Mouse (Mus musculus): ENCODE results near the gene Elane. TPM values are rescaled to one million over a fixed set of nuclear protein-coding genes. Genes with fewer than 3 reads are reported as not detected.

The Elane gene
- polyA plus RNA-seq, 1 experiment = 3.7 TPM

DNA sequence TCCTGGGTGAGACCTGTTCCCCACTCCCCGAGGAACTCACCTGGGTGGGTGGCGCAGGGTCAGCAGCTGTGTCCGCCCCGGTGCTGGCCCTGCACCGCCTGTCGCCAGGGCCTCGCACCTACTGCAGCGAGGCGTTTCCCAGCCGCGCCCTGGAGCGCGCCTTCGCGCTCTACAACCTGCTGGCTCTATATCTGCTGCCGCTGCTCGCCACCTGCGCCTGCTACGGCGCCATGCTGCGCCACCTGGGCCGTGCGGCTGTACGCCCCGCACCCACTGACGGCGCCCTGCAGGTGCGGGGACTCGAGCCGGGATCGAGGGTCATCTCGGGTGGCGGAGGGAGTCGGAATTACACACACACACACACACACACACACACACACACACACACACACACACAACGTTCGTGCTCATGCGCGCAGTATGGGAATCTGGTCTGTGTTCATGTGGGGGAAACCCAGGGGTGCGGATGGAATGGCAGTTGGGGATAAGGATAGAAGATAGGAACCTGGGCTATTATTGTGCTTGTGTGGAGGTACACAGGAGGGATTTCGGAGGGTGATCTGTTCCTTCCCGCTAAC, 35.0 kb downstream of the Elane start, which contains the start of gene R3hdm4:
TSS of gene R3hdm4 (minus strand) at position 251 of the 578 bp plus-strand sequence.
- Histone ChIP-seq H3K27me3 (ENCODE audit: control insufficient read depth, insufficient read depth, low read length) (no peaks in the 10 kb centered on the region; the same call in 1 of the 2 replicates), H3K4me1 (replicated peaks; ENCODE audit: control insufficient read depth, insufficient read depth, low read length) (peaks cover 28% of the 10 kb centered on the region)
- no peak for DNase-seq

DNA sequence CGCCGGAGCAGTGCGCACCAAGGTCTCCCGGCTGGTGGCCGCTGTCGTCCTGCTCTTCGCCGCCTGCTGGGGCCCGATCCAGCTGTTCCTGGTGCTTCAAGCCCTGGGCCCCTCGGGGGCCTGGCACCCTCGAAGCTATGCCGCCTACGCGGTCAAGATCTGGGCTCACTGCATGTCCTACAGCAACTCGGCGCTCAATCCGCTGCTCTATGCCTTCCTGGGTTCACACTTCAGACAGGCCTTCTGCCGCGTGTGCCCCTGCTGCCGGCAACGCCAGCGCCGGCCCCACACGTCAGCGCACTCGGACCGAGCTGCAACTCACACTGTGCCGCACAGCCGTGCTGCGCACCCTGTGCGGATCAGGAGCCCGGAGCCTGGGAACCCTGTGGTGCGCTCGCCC, 35.5 kb downstream of the Elane start:
- TF ChIP-seq POLR2A (IDR thresholded peaks at IDR 0.05; ENCODE audit: control insufficient read depth, extremely low read depth, insufficient read depth, low read length, poor library complexity) (no peak), CTCF (IDR thresholded peaks at IDR 0.05; ENCODE audit: borderline replicate concordance, control insufficient read depth, extremely low read depth, insufficient read depth, low read length, poor library complexity) (no peak)
- H3K27me3 ChIP-seq (ENCODE audit: control insufficient read depth, insufficient read depth, low read length) = no peaks in the 10 kb centered on the region; the same call in 1 of the 2 replicates
- no peak for DNase-seq
- no peak overlapping the region for H3K4me3 ChIP-seq (ENCODE audit: control insufficient read depth, insufficient read depth, low read length)
- peaks cover 27% of the 10 kb centered on the region for H3K4me1 ChIP-seq (replicated peaks; ENCODE audit: control insufficient read depth, insufficient read depth, low read length)
- H3K36me3 ChIP-seq (ENCODE audit: control insufficient read depth, insufficient read depth, low read length) = no peaks in the 10 kb centered on the region
- H3K27ac ChIP-seq (ENCODE audit: control insufficient read depth, insufficient read depth, low read length) = no peak overlapping the region
- 24% methylated on average over 34 of the region's 34 CpGs for WGBS

More for the DNA sequence above, 35.0 kb downstream of the Elane start, which contains the start of gene R3hdm4:
- WGBS = 19% methylated on average over 41 of the region's 41 CpGs
- Histone ChIP-seq H3K4me3 (ENCODE audit: control insufficient read depth, insufficient read depth, low read length) (no peak within 1 kb of the TSS), H3K27ac (ENCODE audit: control insufficient read depth, insufficient read depth, low read length) (no peak within 1 kb of the TSS), H3K36me3 (ENCODE audit: control insufficient read depth, insufficient read depth, low read length) (no peaks in the 10 kb centered on the region)
- TF ChIP-seq CTCF (IDR thresholded peaks at IDR 0.05; ENCODE audit: borderline replicate concordance, control insufficient read depth, extremely low read depth, insufficient read depth, low read length, poor library complexity) (0 out of 2 replicates have a peak, but pooled peaks have one; percentile 26), POLR2A (IDR thresholded peaks at IDR 0.05; ENCODE audit: control insufficient read depth, extremely low read depth, insufficient read depth, low read length, poor library complexity) (no peak)

DNA sequence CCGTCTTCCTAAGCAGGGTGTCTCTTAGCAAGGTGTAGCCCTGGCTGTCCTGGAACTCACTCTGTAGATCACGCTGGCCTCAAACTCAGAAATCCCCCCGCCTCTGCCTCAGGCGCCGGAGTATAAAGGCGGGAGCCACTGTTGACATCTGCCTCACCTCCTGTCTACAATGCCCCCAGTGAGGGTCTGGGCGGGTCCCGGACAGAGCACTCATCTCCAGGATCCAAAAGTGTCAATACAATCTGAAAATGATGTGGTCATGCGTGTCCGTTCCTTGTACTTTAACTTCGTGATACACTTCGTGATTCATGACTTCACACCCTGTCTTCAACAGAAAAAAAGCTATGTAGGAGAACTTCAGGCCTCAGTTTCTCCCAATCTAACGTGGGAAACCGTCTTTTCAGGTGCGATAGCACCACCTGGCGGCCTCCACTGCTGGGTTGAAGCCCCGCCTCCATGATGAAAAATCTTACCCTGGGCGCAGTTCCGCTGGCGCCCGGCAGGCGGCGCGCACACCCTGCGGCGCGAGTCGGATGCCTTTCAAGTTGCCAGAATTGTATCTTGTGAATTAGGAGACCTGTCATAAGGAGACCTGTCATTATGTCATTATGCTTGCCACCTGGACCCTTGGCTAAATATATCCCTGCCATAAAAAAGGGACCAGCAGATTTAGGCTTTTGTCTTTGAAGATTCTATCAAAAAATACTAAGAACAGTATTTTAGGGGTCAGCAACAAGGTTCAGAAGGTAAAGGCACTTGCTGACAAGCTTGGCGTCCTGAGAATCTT, 39.1 kb downstream of the Elane start:
- 25% methylated on average over 29 of the region's 29 CpGs for WGBS
- no peak for TF ChIP-seq POLR2A (IDR thresholded peaks at IDR 0.05; ENCODE audit: control insufficient read depth, extremely low read depth, insufficient read depth, low read length, poor library complexity)
- TF ChIP-seq CTCF (IDR thresholded peaks at IDR 0.05; ENCODE audit: borderline replicate concordance, control insufficient read depth, extremely low read depth, insufficient read depth, low read length, poor library complexity) = peak; percentile 100
- peak; percentile 93 for DNase-seq
- H3K4me1 ChIP-seq (replicated peaks; ENCODE audit: control insufficient read depth, insufficient read depth, low read length) = peaks cover 26% of the 10 kb centered on the region
- H3K4me3 ChIP-seq (ENCODE audit: control insufficient read depth, insufficient read depth, low read length) = no peak overlapping the region
- H3K27ac ChIP-seq (ENCODE audit: control insufficient read depth, insufficient read depth, low read length) = no peak overlapping the region
- H3K27me3 ChIP-seq (ENCODE audit: control insufficient read depth, insufficient read depth, low read length) = no peaks in the 10 kb centered on the region; the same call in 1 of the 2 replicates
- no peaks in the 10 kb centered on the region for H3K36me3 ChIP-seq (ENCODE audit: control insufficient read depth, insufficient read depth, low read length)

DNA sequence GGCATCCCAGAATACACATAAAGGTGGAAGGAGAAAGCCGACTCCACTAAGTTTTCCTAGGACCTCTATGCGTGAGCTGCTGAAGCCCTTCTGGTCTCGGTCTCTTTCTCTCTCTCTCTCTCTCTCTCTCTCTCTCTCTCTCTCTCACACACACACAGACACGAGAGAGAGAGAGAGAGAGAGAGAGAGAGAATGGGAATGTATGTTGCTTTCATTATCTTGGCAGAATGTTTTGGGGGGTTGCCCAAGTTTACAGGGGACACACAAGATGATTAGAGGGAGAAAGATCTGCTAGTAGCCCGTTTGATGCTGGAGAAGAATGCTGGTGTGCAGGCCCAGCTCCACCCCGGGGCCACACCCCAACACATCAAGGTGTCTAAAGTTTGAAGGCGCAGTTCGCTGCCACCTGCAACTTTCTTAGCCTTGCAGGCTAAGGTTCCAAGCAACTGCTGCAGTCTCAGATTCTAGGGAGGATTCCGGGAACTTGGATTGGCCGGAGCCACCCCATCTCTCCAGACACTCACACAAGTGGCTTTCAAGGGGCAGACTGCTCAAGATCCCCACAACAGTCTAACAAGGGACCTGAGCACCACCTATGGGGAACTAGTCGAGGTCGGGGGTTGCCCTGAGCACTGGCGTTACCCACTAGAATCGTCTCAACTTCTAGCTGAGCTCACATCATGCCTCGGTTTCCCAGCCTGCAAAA, 39.9 kb downstream of the Elane start:
- 4% methylated on average over 15 of the region's 15 CpGs for WGBS

DNA sequence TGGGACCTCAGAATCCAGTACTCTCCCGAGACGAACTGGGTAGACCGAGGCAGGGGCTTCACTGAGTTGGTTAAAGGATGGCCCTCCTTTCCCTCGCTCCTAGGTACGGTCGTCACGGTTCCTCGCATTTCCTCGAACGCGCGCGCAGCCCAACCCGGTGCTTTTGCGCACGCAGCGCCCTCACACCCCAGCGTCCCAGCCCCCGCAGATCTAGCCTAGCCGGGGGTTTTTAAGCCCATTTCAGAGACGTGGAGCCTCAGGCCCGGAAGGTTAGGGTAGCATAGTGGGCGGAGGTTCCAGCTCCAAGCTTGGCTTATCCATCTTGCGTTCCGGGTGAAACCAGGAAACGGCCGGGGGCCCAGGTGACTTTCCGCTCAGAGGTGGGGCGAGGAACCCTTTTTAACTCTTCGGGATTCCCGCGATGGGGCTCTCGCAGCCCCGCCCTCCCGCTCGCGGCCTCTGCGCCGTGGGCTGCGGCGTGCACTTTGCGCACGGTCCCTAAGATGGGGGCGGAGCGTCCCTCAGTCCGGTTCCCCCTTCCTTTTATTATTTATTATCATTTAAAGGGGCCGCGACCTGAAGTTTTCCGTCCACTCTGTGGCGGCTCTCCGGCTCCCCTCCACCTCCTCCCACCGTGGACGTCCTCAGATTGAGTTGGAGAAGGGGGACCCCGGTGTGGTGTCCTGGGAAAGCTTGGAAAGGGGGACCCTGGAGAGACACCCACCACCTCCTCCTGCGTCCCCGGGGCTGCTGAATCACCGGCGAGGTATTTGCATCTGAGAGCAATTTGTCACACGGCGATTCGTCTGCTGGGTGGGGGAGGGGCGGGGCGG, 40.7 kb downstream of the Elane start, which contains the start of gene Arid3a:
TSS of gene Arid3a (plus strand) at position 553 of the 833 bp plus-strand sequence.
- Histone ChIP-seq H3K36me3 (ENCODE audit: control insufficient read depth, insufficient read depth, low read length) (no peaks in the 10 kb centered on the region), H3K27ac (ENCODE audit: control insufficient read depth, insufficient read depth, low read length) (peak within 1 kb of the TSS; percentile 69), H3K4me1 (replicated peaks; ENCODE audit: control insufficient read depth, insufficient read depth, low read length) (peaks cover 19% of the 10 kb centered on the region), H3K27me3 (ENCODE audit: control insufficient read depth, insufficient read depth, low read length) (no peaks in the 10 kb centered on the region; the same call in 1 of the 2 replicates), H3K4me3 (ENCODE audit: control insufficient read depth, insufficient read depth, low read length) (peak within 1 kb of the TSS; percentile 71)
- DNase-seq = peak; percentile 92
- under 1% methylated on average over 63 of the region's 63 CpGs for WGBS
- TF ChIP-seq CTCF (IDR thresholded peaks at IDR 0.05; ENCODE audit: borderline replicate concordance, control insufficient read depth, extremely low read depth, insufficient read depth, low read length, poor library complexity) = no peak
- TF ChIP-seq POLR2A (IDR thresholded peaks at IDR 0.05; ENCODE audit: control insufficient read depth, extremely low read depth, insufficient read depth, low read length, poor library complexity) = no peak

More for the DNA sequence above, 39.9 kb downstream of the Elane start:
- TF ChIP-seq CTCF (IDR thresholded peaks at IDR 0.05; ENCODE audit: borderline replicate concordance, control insufficient read depth, extremely low read depth, insufficient read depth, low read length, poor library complexity) = no peak
- TF ChIP-seq POLR2A (IDR thresholded peaks at IDR 0.05; ENCODE audit: control insufficient read depth, extremely low read depth, insufficient read depth, low read length, poor library complexity) = no peak
- peak overlapping the region; percentile 69 for H3K27ac ChIP-seq (ENCODE audit: control insufficient read depth, insufficient read depth, low read length)
- H3K4me1 ChIP-seq (replicated peaks; ENCODE audit: control insufficient read depth, insufficient read depth, low read length) = peaks cover 21% of the 10 kb centered on the region
- no peaks in the 10 kb centered on the region; the same call in 1 of the 2 replicates for H3K27me3 ChIP-seq (ENCODE audit: control insufficient read depth, insufficient read depth, low read length)
- no peaks in the 10 kb centered on the region for H3K36me3 ChIP-seq (ENCODE audit: control insufficient read depth, insufficient read depth, low read length)
- peak; percentile 40 for DNase-seq
- peak overlapping the region; percentile 71 for H3K4me3 ChIP-seq (ENCODE audit: control insufficient read depth, insufficient read depth, low read length)
